ENCODE assay signal across 12 mouse cellular contexts in the genomic region with DNA sequence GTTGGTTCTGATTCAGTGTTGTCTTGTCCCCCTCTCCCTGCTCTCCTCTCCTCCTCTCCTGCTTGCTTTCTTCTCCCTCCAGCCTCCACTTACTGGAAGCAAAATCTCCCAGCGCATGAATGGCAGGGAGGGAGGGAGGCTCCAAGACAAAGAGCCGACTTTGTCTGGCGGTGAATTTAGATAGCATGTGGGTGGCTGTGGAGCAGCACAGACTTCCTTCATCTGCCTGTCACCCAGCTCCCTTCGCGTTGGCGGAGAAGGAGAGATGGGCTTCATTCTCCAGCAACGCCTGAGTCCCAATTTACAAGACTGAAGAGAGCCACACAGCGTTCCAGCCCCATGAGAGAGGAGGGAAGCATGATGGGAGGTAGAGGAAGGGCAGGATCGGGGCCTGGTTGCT.
DNase-seq lines count a peak whose midpoint lies in the region.
"Had no signal": no experiment of that assay in that cellular context is flagged by ENCODE, and none has a peak within 500 bp of the region (broad histone marks: within the 10 kb centered on the region; RNA-seq: fewer than 3 reads in every experiment).

No protein-coding gene starts in this region.

- H3K4me3 ChIP-seq in heart, embryonic 10.5 days, result no peak overlapping the region
- H3K4me3 ChIP-seq: myocyte had no signal

- H3K27me3 ChIP-seq in heart, embryonic 10.5 days (ENCODE audit: insufficient read depth, poor library complexity, severe bottlenecking), result peaks cover 35% of the 10 kb centered on the region; the same call in 1 of the 2 replicates

- DNase-seq in heart, embryonic 10.5 days (ENCODE audit: low spot score), result no peak
- DNase-seq in heart, adult 8-10 months (ENCODE audit: low spot score), result no peak
- DNase-seq in frontal cortex, postnatal 36 days (ENCODE audit: low spot score in 2 of 2), result peak; percentile 84 to 89
- peak; percentile 72 to 90 for DNase-seq in left cerebral cortex, adult 8-10 months (ENCODE audit: low spot score in 2 of 2)
- DNase-seq in right cerebral cortex, postnatal 10 days (ENCODE audit: low spot score in 2 of 2), result peak; percentile 86 to 92
- no peak for DNase-seq in adrenal gland, adult 2 months
- DNase-seq in adrenal gland, postnatal 14 days, result no peak
- no peak for DNase-seq in ovary, postnatal 36 days (ENCODE audit: low spot score)
- DNase-seq: cerebellum, postnatal 25 days; kidney, postnatal 10 days; lung, adult 2 months had no signal

- WGBS in heart, embryonic 10.5 days, result 36% methylated on average over 9 of the region's 9 CpGs

- H3K27ac ChIP-seq in heart, embryonic 10.5 days, result peak overlapping the region; percentile 52; the same call in 1 of the 2 replicates

- H3K4me1 ChIP-seq in heart, embryonic 10.5 days, result peaks cover 72% of the 10 kb centered on the region

- no peaks in the 10 kb centered on the region for H3K36me3 ChIP-seq in heart, embryonic 10.5 days

- H3K9me3 ChIP-seq in heart, embryonic 10.5 days, result no peaks in the 10 kb centered on the region

Comparison
In these comparisons a context has a peak if more than half of its experiments do, and no peak if none do; other contexts are left out.
1. DNase-seq: peak in frontal cortex, postnatal 36 days (2 of 2), left cerebral cortex, adult 8-10 months (2 of 2) and right cerebral cortex, postnatal 10 days (2 of 2); none in heart, embryonic 10.5 days (single experiment), heart, adult 8-10 months (single experiment), adrenal gland, adult 2 months (single experiment), adrenal gland, postnatal 14 days (single experiment) and ovary, postnatal 36 days (single experiment).